Mouse (Mus musculus): ENCODE data around the gene Dgcr8.

Dgcr8 gene

DNA sequence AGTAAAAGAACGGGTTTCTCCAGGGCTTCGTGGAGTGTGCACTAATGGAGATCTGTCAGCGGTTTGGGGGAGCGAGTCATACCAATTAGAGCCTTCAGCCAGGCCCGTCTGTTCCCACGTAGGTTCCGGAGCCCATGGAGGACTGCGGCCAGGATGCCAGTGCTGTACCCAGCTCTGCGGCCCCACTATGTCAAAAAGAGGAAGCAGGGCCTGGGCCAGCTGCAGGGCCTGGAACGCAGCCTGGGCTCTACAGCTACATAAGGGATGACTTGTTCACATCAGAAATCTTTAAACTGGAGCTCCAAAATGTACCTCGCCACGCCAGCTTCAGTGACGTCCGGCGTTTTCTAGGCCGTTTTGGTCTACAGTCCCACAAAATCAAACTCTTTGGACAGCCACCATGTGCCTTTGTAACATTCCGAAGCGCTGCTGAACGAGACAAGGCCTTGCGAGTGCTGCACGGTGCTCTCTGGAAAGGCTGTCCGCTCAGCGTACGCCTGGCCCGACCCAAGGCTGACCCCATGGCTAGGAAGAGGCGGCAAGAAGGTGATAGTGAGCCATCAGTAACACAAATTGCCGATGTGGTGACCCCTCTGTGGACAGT lies 39.6 kb downstream of the Dgcr8 start:
- no peak for DNase-seq (ENCODE audit: low read depth, low spot score)

DNA sequence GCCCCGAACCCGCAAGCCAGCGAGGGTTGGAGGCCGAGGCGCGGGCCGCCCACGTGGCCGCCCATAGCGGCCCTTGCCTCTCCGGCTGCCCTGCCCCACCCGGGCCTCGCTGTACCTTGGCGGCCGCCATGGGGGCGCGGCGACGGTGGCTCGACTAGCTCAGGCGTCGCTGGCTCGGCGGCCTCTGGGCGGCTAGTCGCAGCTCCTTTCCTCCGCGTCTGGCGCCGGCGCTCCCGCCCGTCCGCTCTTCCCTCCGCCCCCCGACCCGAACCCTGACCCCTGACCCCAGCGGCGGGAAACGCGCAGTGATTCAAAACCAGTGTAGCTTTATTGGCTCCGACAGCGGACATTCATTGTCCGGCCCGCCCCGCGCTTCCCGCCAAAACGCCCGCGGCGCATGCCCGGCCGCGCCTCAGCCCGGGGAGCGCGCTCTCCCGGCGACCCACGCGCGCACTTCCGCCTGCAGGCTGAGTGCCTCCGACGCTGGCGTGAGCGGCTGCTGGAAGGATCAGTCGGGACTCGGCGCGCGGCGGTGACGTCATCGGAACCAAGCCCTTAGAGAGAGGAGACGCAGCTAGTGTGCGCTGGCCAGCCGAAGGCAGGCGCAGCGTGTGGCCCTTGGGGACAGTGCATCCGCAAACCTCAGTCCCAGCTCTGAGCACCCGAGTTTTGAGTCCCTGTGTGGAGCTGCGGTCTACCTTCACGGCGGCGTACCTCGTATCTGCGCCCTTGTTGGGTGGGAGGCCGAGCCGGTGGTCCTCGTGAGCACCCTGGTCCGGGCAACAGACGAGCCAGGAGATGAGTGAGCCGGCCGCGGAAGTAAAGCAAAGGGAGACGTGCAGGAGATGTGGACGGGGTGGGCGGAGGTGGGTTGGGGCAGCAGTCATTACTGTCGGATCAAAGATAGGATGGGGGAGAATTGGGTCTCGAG lies 40.3 kb downstream of the Dgcr8 start, which contains the start of the genes Trmt2a and Ranbp1:
Gene Trmt2a, plus strand, starts transcription at position 247 of the 931 bp plus-strand sequence.
Gene Ranbp1, minus strand, starts transcription at position 300 of the 931 bp plus-strand sequence.
- peak; percentile 99 for DNase-seq (ENCODE audit: low read depth, low spot score)

DNA sequence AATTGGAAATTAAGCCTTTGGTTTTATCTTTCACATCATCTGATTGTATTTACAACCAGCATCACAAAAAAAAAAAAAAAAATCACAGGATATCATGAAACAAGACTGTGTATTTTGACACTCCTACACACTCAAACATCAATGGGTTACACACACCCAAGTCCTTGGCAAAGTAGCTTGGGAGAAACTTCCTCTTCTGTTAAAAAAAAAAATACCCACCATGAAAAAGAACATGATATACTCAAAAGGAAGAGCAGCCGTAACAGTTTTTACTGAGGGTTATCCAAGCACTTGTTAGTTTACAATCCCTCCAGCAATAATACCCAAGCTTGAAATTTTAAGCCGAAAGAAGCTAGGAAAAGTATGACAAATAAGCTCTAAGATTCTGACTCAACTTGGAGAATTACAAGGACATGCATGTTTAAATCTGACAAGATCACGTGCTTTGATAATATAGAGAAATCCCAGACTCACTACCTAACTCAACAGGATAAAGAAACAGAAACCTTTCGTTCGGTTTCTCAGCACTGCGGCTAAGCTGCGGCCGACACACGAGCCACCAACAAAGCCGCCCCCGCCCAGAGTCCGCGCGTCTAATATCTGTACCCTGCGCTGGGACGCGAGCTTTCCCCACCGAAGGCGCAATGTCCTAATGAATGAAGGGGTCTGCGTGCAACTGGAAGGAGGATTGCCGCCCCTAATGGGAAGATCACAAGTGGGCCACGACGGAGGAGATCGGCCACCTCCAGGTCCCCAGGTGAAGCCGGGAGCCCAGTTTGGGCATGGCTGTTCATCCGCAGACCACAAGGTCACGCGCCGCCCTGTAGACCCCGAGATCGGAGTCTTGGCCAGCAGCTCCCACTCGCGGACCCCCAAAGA lies 41.3 kb downstream of the Dgcr8 start:
- no peak for DNase-seq (ENCODE audit: low read depth, low spot score)

DNA sequence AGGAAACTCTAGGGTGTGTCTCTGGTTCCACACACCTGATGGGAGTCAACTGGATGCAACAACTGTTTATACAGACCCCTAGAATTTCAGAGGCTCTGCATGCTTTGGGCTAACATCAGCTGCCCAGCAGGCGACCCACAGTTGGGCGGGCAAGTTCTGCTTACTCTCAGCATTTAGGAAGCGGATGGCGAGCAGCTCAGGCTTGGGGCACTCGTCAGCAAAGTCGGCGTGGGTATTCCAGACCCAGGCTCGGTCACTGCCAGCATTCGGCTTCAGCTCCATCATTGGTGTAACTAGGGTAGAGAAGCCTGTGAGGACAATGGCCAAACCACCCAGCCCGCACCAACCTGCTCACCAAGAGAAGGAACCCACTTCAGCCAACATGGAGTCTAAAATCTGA lies 47.5 kb downstream of the Dgcr8 start:
- DNase-seq (ENCODE audit: low read depth, low spot score), result no peak

DNA sequence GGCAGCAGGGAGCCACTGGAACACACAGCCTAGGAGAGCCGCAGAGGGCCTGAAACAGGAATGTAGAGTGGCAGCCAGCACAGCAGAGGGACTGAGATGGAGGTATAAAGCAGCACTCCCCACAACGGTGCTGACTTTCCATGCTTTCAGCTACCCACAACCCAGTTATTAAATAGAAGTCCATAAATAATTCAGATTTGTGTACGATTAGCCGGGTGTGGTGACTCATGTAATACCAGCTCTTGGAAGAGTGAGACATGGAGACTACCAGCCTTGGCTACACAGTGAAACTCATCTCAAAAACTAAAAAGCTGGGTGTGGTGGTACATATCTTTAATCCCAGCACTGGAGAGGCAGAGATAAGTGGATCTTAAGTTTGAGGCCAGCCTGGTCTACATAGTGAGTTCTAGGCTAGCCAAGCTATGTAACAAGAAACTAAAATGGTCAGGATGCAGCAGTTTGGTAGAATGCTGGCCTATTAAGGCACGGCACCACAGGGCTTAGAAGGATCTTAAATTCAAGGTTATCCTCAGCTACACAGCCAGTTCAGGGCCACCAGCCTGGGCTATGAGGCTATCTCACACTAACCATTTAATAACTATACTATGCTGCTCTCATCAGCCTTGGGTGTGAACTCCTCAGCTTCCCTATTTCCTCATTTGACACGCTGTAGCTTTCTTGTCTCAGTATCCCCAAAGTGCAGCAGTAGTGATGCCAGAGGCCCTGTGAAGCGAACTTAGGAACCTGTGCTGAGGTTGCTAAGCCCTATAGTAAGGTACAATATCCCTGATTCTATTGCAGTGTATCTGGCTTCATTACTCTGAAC lies 52.2 kb downstream of the Dgcr8 start:
- no peak for DNase-seq (ENCODE audit: low read depth, low spot score)

DNA sequence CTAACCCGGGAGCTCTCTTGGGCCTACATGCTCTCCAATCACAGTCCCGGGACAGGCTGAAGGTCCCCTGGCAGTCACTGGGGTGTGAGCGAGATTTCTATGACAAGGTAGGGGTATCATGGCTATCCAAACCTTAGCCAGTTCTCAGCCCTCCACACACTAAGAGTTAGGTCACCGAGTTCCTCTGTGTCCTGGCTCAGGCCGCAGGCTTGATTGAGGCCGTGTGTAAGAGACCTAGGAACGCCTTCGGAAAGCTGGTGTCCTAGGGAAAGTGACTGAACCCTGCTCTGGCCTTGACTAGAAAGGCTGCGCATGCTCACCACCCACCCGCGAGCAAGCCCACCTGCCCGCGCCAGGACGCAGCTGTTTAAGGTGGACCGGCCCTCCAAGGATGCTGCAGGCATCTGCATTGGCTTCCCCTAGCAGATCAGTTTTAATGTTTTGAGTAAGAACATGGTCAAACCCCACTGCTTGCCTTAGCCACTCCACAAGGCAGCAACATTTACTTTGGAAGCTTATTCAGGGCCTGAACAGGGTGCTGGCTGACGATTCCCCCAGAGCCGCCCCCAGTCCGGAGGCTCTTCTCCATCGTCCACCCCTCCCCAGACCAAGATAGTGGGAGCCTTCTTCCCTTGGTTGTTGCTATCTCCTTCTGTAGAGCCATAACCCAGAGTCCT lies 53.5 kb downstream of the Dgcr8 start:
- peak; percentile 52 for DNase-seq (ENCODE audit: low read depth, low spot score)

DNA sequence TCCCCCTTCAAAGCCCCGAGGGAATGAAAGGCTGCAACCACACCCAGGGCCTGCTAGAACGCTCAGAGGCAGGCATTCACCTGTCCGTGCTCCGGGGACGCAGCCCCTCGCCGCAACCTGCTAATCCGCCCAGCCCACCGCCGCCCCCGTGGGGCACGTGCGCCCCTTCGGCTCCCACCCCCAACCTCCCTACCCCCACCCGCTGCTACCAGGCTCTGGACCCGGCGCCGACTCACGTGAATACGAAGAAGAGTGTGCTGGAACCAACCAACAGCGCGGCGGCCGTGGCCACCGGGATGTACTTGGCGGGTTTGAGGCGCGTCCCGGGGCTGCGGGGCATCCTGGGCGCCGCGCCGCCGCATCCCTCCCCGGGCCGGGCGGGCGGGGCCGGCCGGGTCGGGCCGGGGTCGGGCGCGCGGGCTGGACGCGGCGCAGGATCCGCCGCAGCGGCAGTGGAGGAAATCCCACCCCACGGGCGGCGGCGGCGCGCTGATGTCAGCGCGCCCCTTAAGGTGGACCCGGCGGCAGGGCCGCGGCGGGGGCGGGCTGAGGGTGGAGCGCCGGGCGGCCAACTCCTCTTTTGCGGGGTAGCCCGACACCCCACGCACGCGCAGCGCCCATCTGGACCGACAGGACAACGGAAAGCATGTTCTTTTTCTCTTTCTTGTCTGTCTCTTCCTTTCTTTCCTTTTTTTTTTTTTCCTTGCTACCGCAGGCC lies 54.2 kb downstream of the Dgcr8 start, which contains the start of gene Zdhhc8:
Gene Zdhhc8, minus strand, starts transcription at position 466 of the 718 bp plus-strand sequence.
- peak; percentile 57 for DNase-seq (ENCODE audit: low read depth, low spot score)

DNA sequence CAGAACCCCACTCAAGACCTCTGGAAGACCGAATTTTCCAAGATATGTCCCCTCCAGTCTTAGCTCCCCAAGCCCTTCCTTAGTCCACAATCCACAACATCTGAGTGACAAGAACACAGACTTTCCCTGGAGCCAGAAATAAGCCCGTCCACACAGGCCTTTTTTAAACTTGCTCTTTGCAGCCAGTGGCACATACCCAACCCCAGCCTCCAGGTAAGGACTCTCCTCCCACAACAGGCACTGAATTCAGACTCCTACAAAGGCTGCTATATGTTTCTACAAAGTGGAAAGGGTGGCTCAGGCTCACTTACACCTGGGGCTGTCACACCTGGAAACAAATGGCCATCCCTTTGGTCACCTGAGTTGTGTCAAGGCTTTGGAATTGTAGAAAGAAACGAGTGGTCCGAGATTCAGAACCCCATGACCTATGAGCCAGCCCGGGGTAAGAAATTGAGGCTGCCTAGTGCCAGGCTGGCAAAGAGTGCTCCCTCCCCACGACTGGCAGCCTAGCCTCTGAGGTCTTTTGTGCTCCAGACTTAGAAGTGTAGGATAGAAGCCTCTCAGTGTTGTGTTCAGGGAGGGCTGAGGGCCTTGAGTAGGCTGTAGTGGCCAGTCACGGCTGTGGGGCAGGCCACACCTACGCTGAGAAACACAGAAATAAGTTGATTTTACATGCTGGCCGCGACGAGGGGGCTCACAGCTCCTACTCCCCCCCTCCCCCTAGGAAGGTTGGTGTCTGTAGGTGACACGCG lies 55.0 kb downstream of the Dgcr8 start:
- DNase-seq (ENCODE audit: low read depth, low spot score), result no peak

DNA sequence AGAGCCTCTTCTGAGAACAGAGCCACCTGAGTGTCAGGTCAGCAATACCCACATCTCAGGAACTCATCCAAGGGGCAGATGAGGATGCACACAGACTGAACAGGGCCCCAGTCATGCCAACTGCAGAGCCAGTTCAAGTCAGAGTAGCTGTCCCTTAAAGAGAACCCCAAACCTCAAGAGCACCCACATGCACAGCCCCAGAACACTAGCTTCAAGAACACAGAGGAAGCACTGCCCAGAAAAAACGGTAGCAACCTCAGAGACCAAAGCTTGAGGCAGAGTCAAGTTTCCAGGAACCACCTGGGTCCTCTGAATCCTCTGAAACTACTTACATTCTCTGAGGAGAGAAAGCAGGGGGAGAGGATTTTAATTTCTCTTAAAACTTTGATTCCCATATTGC lies 55.6 kb downstream of the Dgcr8 start:
- no peak for DNase-seq (ENCODE audit: low read depth, low spot score)

DNA sequence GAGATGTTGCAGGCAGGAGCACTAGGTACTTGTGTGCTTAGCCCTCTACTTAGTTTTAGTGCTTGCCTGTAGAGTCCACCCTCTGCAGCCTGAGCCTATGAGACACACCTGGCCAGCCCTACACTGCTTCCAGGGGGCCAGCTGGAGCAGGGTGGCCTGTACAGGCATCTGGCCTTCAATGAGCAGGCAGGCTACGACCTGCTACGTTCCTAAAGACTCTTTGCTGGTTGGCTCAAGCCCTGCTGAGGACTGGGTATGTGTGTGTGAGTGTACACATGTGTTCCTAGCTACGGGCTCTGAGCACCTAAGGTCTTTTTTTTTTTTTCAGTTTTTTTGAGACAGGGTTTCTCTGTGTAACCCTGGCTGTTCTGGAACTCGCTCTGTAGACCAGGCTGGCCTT lies 57.6 kb downstream of the Dgcr8 start:
- no peak for DNase-seq (ENCODE audit: low read depth, low spot score)

DNA sequence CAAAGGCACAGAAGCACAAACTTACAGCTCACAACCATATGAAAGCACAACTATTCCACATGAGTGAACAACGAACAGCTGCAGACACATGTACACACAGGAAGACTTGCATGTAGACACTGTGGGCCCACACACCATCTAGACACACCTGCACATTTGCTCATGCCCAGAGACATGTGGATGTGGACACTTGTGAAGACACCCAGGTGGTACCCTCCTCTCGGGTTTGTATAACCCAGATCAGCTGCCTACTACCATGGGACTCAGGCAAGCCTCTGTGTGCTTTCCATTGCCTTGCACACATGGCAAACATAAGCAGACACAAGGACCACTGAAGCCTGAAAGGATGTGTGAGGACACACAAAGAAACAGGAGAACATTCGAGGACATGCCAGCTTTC lies 58.0 kb downstream of the Dgcr8 start:
- DNase-seq (ENCODE audit: low read depth, low spot score), result no peak

DNA sequence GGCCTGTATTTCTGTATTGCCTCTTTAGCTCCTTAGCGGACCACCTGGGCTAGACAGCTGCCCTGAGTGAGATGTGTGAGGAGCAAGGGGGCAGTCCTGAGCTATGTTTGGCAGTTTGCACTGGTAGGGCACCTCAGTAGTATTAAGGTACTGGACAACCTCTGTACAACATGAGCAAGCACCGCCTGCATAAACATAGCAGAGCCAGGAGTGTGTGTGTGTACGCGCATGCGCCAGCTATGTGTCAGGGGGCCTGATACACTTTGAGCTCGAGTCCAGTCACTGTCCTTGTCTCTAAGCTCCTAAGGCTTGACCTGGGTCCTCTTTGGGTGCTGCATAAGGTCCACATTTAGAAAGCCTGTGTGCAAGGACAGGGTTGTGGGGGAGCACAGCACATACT lies 58.4 kb downstream of the Dgcr8 start:
- no peak for DNase-seq (ENCODE audit: low read depth, low spot score)

DNA sequence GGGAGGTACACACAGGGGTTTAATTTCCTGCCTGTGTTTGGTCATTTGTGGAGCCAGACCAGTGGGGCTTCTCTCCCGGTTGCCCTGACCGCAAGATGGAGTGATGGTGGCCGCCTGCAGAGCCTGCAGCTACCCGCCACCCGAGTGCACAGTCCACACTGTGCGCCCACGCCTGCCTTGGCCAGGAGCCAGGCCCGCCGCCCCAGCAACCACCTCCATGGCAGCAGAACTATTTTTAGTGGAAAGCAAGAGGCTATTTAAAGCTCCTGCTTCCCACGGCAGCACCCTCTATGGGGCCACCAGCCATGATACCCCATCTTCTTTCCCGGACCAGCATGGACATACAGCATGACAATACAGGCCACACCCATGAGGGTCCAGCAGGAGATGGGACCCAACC lies 59.4 kb downstream of the Dgcr8 start:
- no peak for DNase-seq (ENCODE audit: low read depth, low spot score)

DNA sequence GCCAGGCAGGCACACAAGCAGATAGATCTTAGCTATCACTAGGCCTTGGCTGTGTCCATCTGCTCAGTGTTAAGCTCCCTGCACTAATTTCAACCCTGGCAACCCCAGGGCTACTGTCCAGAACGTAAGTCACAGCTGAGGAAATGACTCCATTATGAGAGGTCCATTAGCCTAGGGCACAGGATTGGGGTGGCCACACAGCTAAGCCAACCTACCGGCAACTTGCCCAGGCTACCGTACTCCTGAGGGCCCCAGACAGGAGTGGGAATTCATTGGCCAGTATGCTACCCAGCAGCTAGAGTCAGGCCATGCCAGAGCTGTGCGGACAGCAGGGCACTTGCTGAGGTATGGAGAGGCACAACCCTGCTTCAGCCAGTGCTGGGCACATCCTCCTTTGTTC lies 60.2 kb downstream of the Dgcr8 start:
- DNase-seq (ENCODE audit: low read depth, low spot score), result no peak

DNA sequence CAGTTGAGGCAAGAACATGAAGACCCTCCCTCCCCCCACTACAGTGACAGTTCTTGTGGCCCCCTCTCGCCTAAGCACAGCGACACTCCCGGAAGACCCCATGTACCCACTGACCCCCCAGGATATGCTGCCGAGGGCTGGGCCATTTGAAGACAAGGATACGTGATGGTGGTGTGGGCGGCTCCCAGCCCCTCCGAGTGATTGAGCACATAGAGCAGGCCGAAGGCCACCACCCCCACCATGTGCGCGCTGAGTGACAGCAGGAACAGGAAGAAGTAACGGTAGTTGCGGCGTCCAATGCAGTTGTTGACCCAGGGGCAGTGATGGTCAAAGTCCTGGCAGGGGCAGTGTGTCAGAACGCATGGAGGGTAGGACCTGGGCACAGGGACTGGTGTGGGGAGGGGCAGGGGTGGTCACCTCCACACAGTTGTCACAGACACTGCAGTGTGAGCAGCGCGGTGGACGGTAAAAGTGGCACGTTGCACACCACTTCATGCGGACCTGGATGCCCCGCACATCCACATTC lies 61.1 kb downstream of the Dgcr8 start:
- no peak for DNase-seq (ENCODE audit: low read depth, low spot score)

DNA sequence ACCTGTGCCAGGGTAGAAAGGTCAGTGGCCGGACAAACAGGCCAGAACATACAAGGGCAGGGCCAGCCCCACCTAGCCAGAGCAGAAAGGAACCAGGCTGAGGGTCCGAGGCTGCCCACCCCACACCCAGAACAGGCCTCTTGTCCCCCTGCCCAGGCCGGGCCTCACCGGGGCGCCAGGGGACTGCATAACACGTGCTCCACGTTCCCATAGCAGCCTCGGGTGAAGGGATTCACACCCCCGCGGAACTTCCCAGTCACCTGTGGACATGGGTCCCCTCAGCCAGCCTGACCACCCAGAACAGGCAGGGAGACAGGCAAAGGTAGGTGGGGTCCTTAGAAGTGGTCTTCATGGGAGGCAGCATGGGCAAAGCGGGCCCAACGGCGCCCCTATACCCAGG lies 61.9 kb downstream of the Dgcr8 start:
- DNase-seq (ENCODE audit: low read depth, low spot score), result no peak

DNA sequence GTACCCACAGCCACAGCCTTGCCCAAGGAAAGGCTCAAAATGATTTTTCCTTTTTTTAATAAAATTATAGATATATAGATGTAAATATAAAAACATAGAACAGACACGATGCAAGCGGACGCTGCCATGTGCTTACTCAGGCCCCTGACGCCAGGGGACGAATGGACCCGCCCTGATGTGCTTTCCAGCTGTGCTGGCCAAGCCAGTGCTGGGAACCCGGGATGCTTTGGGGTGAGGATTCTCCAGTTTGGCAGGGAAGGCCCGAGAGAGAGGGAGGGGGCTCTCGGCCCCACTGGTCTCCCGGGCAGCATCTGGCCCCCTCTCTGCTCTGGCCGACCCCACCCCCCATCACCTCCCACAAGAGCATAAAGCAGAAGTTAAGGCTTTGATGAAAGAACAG lies 66.9 kb downstream of the Dgcr8 start:
- no peak for DNase-seq (ENCODE audit: low read depth, low spot score)

DNA sequence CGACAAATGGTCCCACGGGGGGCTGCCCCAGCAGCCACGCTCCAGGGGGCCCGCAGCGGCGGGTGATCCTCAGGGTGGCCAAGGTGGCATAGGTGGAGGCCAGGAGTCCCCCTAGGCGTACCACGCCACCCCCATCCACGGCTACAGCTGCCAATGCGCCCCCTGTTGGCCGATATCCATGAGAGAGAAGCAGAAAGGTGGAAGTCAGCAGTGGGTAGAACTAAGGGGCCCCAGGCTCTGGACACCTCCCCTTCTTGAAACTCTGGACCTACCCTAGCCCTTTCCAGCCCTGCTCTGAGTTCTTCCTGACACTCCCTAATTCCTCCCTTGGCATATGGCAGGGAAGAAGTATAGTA lies 67.5 kb downstream of the Dgcr8 start:
- DNase-seq (ENCODE audit: low read depth, low spot score), result no peak
